Mouse (Mus musculus) kidney, adult 2 months (tissue): Measurements from ENCODE around the gene Ano6.

Experiments used
- CTCF ChIP-seq: fragments of 200-500 bp; conservative IDR thresholded peaks from 2 replicates; pipeline ENCODE4 v1.5.1; 2011; ENCODE audit warnings: low read depth, mild to moderate bottlenecking, control low read depth, low read length, moderate library complexity, mixed read lengths; ENCODE audit not compliant: insufficient read depth, insufficient read length
- POLR2A ChIP-seq: fragments of 200-500 bp; IDR thresholded peaks from one replicate; pipeline ENCODE4 v1.6.1; 2011; ENCODE audit warnings: low read depth, low read length, control low read depth

- no peak for TF ChIP-seq POLR2A
- no peak for TF ChIP-seq CTCF
These were observed 12.9 kb upstream of the Ano6 start for GRCm38 (mm10) chr15:95777743-95778142.
